Mouse (Mus musculus): ENCODE measurements around the gene Rtn4rl1. TPM values are rescaled to one million over a fixed set of nuclear protein-coding genes. Genes with fewer than 3 reads are reported as not detected.
"Not testable (repeated sequence)": the region's sequence is repeated elsewhere in the genome, so short reads cannot be mapped to it uniquely, and the experiment has no call there.

The Rtn4rl1 gene
- polyA plus RNA-seq, 1 experiment from 2014 or later = 2.1 TPM

- H3K27ac ChIP-seq (replicated peaks) = no peak overlapping the region; the same call in 1 of the 2 replicates
- H3K27me3 ChIP-seq (replicated peaks; ENCODE audit: low read depth, poor library complexity, severe bottlenecking) = peaks cover 55% of the 10 kb centered on the region
- H3K36me3 ChIP-seq (replicated peaks) = no peaks in the 10 kb centered on the region
- 36% methylated on average over 5 of the region's 5 CpGs for WGBS
- no peaks in the 10 kb centered on the region for H3K9me3 ChIP-seq
- H3K4me3 ChIP-seq = no peak overlapping the region
- H3K4me1 ChIP-seq = peaks cover 59% of the 10 kb centered on the region
- no peak for DNase-seq (ENCODE audit: low spot score)
Observed at GRCm38 (mm10) chr11:75280435-75281001, 86.9 kb downstream of the Rtn4rl1 start.

GRCm38 (mm10) chr11:75281380-75282256 is 88.0 kb downstream of the Rtn4rl1 start:
- Histone ChIP-seq H3K4me1 (peaks cover 57% of the 10 kb centered on the region), H3K36me3 (replicated peaks) (no peaks in the 10 kb centered on the region), H3K9me3 (no peaks in the 10 kb centered on the region), H3K4me3 (peak overlapping the region; percentile 42), H3K27ac (replicated peaks) (no peak overlapping the region), H3K27me3 (replicated peaks; ENCODE audit: low read depth, poor library complexity, severe bottlenecking) (peaks cover 59% of the 10 kb centered on the region)
- DNase-seq (ENCODE audit: low spot score) = no peak
- 6% methylated on average over 29 of the region's 29 CpGs for WGBS

- DNase-seq (ENCODE audit: low spot score) = peak; percentile 65
- Histone ChIP-seq H3K9me3 (no peaks in the 10 kb centered on the region), H3K27ac (replicated peaks) (no peak overlapping the region), H3K4me1 (peaks cover 57% of the 10 kb centered on the region), H3K4me3 (peak overlapping the region; percentile 42), H3K27me3 (replicated peaks; ENCODE audit: low read depth, poor library complexity, severe bottlenecking) (peaks cover 59% of the 10 kb centered on the region), H3K36me3 (replicated peaks) (no peaks in the 10 kb centered on the region)
- 10% methylated on average over 13 of the region's 13 CpGs for WGBS
Observed at GRCm38 (mm10) chr11:75282496-75283120, 89.0 kb downstream of the Rtn4rl1 start.

GRCm38 (mm10) chr11:75283784-75284183 is 90.2 kb downstream of the Rtn4rl1 start:
- H3K27ac ChIP-seq (replicated peaks); H3K4me3 ChIP-seq; H3K36me3 ChIP-seq (replicated peaks); DNase-seq (ENCODE audit: low spot score); H3K9me3 ChIP-seq: not testable (repeated sequence)
- peaks cover 59% of the 10 kb centered on the region for H3K27me3 ChIP-seq (replicated peaks; ENCODE audit: low read depth, poor library complexity, severe bottlenecking)
- WGBS = 66% methylated on average over 3 of the region's 3 CpGs
- H3K4me1 ChIP-seq = peaks cover 57% of the 10 kb centered on the region

GRCm38 (mm10) chr11:75285893-75286467 is 92.4 kb downstream of the Rtn4rl1 start:
- no peaks in the 10 kb centered on the region for H3K9me3 ChIP-seq
- WGBS = 48% methylated on average over 4 of the region's 4 CpGs
- peaks cover 46% of the 10 kb centered on the region for H3K27me3 ChIP-seq (replicated peaks; ENCODE audit: low read depth, poor library complexity, severe bottlenecking)
- peaks cover 36% of the 10 kb centered on the region for H3K4me1 ChIP-seq
- no peak overlapping the region for H3K27ac ChIP-seq (replicated peaks)
- H3K36me3 ChIP-seq (replicated peaks) = no peaks in the 10 kb centered on the region
- H3K4me3 ChIP-seq = no peak overlapping the region
- no peak for DNase-seq (ENCODE audit: low spot score)

GRCm38 (mm10) chr11:75286868-75287267 is 93.3 kb downstream of the Rtn4rl1 start:
- peaks cover 36% of the 10 kb centered on the region for H3K4me1 ChIP-seq
- H3K4me3 ChIP-seq = no peak overlapping the region
- DNase-seq (ENCODE audit: low spot score) = no peak
- H3K27me3 ChIP-seq (replicated peaks; ENCODE audit: low read depth, poor library complexity, severe bottlenecking) = peaks cover 46% of the 10 kb centered on the region
- no peak overlapping the region for H3K27ac ChIP-seq (replicated peaks)
- WGBS = 87% methylated on average over 4 of the region's 4 CpGs
- H3K9me3 ChIP-seq = no peaks in the 10 kb centered on the region
- H3K36me3 ChIP-seq (replicated peaks) = no peaks in the 10 kb centered on the region

- no peaks in the 10 kb centered on the region for H3K36me3 ChIP-seq (replicated peaks)
- peaks cover 46% of the 10 kb centered on the region for H3K27me3 ChIP-seq (replicated peaks; ENCODE audit: low read depth, poor library complexity, severe bottlenecking)
- H3K9me3 ChIP-seq = no peaks in the 10 kb centered on the region
- H3K4me1 ChIP-seq = peaks cover 29% of the 10 kb centered on the region
- no peak overlapping the region for H3K4me3 ChIP-seq
- no peak overlapping the region for H3K27ac ChIP-seq (replicated peaks)
- DNase-seq (ENCODE audit: low spot score) = no peak
- 75% methylated on average over 10 of the region's 10 CpGs for WGBS
Observed at GRCm38 (mm10) chr11:75287940-75288339, 94.4 kb downstream of the Rtn4rl1 start.

GRCm38 (mm10) chr11:75288517-75288916 is 94.9 kb downstream of the Rtn4rl1 start:
- Histone ChIP-seq H3K27ac (replicated peaks) (no peak overlapping the region), H3K4me3 (no peak overlapping the region), H3K36me3 (replicated peaks) (no peaks in the 10 kb centered on the region), H3K27me3 (replicated peaks; ENCODE audit: low read depth, poor library complexity, severe bottlenecking) (peaks cover 46% of the 10 kb centered on the region), H3K9me3 (no peaks in the 10 kb centered on the region), H3K4me1 (peaks cover 26% of the 10 kb centered on the region)
- no peak for DNase-seq (ENCODE audit: low spot score)
- WGBS = 88% methylated on average over 8 of the region's 8 CpGs

- WGBS = 61% methylated on average over 2 of the region's 2 CpGs
- Histone ChIP-seq H3K27me3 (replicated peaks; ENCODE audit: low read depth, poor library complexity, severe bottlenecking) (peaks cover 48% of the 10 kb centered on the region), H3K4me1 (peaks cover 29% of the 10 kb centered on the region), H3K36me3 (replicated peaks) (no peaks in the 10 kb centered on the region), H3K27ac (replicated peaks) (no peak overlapping the region), H3K4me3 (no peak overlapping the region), H3K9me3 (no peaks in the 10 kb centered on the region)
- DNase-seq (ENCODE audit: low spot score) = no peak
Observed at GRCm38 (mm10) chr11:75289120-75289519, 95.5 kb downstream of the Rtn4rl1 start.

- Histone ChIP-seq H3K36me3 (replicated peaks) (no peaks in the 10 kb centered on the region), H3K9me3 (no peaks in the 10 kb centered on the region), H3K4me3 (peak overlapping the region; percentile 28; the same call in 1 of the 2 replicates), H3K4me1 (peaks cover 30% of the 10 kb centered on the region), H3K27ac (replicated peaks) (no peak overlapping the region), H3K27me3 (replicated peaks; ENCODE audit: low read depth, poor library complexity, severe bottlenecking) (peaks cover 36% of the 10 kb centered on the region)
- DNase-seq (ENCODE audit: low spot score) = peak; percentile 89
- WGBS = 21% methylated on average over 6 of the region's 6 CpGs
Observed at GRCm38 (mm10) chr11:75290566-75291271, 97.1 kb downstream of the Rtn4rl1 start.

- Histone ChIP-seq H3K4me3 (peak overlapping the region; percentile 28; the same call in 1 of the 2 replicates), H3K27me3 (replicated peaks; ENCODE audit: low read depth, poor library complexity, severe bottlenecking) (peaks cover 34% of the 10 kb centered on the region), H3K36me3 (replicated peaks) (no peaks in the 10 kb centered on the region), H3K27ac (replicated peaks) (no peak overlapping the region), H3K4me1 (peaks cover 27% of the 10 kb centered on the region), H3K9me3 (no peaks in the 10 kb centered on the region)
- 23% methylated on average over 25 of the region's 25 CpGs for WGBS
- DNase-seq (ENCODE audit: low spot score) = peak; percentile 33
Observed at GRCm38 (mm10) chr11:75291389-75292215, 98.0 kb downstream of the Rtn4rl1 start.

Data from embryonic facial prominence, embryonic 10.5 days (tissue).